Mouse (Mus musculus) cerebellum, adult 9-11 months (tissue): ENCODE results near the gene Trpc7.

ENCODE experiments used
- DNase-seq: peaks from one replicate; pipeline ENCODE4 v3.0.0; 2022

Trpc7 gene

DNA sequence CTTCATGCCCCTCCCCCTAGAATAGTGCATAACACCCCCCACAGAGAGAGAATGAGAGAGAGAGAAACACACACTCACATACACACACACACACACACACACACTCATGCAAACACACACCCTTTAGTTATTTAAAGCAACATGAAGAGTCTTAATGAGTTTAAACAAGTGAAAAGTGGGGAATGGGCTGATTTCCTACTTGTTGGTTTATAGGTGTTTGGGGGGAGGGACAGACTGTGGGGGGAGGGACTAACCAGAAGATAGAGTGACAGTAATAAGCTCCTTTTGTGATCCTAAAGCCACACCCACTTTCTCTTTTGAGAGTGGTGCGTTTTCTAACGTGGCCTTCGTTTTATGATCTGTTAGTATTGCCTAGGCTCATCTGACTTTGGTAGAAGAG is at the start of gene Trpc7:
Gene Trpc7 (minus strand): TSS at position 101 of the 400 bp plus-strand sequence.
- no peak for DNase-seq

DNA sequence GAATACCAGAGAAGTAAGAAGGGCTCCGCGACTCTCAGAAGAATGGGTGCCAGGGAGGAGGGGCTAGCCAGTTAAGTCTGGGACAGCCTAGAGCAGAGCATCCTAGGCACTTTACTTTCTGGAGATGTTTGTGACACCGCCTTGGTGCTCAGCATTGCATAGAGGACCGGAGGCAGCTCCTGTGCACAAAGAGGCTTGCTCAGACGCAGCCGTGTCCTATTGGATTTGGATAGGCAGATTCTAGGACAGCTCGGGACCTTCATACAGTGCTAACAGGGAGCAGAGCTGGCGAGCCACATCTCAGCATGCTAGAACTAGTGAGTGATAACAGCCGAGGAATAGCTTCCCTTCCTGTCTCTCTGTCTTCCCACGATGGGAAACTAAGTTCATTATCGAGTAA is 43.5 kb upstream of the Trpc7 start:
- no peak for DNase-seq

DNA sequence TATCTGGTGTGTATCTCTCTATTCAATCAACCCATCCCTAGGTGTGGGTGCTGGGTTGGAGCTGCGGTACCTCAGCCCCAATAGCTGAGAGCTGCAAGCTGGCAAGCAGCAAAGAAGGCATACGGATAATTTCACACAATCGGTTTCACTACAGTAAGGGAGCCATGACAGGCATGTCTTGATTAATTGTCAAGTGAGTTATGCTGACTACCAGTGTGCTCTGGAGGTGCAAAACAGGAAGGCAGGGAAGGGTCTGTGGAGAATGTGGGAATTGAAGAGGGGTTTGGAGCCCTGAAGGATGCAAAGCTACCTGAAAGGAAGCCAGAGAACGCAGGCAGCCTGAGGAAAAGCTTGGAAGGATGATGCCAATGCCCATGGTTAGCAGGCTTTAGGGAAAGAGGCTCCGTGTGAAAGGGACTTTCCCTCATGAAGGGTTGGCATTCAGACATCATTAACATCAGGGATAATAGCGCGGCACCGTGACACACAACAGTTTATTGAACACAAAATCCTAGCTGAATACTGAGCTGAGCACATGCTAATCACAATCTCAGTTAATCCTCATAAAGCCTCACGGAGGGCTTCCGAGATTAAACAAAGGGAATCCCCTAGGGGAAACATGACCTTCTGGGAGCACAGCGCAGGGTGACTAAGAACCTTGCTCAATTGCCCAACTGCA is 38.2 kb upstream of the Trpc7 start:
- no peak for DNase-seq

DNA sequence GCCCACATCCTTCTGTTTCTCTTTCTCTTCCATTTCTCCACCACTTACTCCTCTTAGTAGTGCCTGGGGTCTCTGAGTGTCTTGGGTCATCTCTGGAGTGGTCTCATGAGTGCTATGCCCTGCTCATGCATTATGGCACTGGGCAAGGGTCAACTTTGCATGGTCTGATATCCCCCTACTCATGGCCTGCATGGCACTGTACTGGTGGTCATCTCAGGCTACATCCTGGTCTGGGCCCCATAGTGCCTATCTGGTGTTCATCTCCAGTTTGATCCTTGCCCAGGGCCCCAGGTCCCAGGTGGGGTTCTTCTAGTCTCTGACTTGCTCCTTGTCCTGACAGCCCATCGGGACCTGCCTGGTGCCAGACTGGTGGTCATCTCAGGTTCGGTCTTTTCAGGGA is 34.6 kb upstream of the Trpc7 start:
- DNase-seq, result no peak

DNA sequence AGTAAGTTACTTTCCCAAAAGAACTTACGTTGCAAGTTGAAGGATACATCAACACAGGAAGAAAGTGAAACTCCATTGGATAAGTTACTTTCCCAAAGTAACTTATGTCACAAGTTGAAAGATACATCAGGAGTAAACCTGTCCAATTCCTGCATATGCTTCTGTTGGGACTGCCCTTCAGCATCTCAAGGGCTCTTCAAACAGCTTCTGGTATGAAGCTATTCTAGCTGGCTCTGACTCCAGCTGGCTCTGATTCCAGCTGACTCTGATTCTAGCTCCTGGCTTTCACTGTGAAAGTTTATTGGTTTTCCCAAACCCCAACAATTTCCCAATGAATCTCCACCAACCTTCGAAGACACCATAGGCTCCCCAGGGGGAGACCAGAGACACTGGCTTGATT is 27.2 kb upstream of the Trpc7 start:
- DNase-seq, result no peak

DNA sequence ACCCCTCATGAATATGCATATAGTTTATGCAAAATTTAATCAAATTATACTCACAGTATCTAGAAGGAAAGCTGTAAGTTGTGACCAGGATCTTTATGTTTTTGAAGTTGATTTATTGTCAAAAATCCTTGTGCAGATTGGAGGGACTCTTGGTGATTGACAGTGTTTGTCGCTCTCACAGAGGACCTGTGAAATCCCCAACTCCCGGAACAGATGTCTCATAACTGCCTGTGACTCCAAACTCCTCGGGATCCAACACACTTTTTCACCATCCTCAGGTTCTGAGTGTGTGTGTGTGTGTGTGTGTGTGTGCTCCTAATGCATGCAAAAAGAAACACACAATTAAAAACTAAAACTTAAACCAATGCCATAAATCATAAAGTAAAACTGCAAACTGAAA is 25.5 kb upstream of the Trpc7 start:
- no peak for DNase-seq

DNA sequence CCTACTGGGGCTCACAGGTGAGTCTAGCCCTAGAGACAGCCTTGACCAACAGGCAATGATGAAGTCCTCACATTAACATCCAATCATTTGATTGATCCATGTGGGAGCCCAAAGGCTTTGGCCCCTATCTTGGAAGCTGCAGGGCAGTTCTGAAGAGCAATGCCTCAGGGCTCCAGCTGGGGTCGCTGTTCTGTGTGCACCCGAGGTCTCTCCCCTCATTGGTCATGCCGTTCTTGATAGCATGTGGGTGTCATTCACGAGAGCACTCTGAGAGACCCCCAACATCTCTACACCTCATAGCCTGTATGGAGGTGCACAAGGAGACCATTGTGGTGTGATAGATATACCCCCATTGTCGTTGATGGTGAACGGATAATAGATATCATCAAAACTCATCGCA is 18.9 kb upstream of the Trpc7 start:
- no peak for DNase-seq

DNA sequence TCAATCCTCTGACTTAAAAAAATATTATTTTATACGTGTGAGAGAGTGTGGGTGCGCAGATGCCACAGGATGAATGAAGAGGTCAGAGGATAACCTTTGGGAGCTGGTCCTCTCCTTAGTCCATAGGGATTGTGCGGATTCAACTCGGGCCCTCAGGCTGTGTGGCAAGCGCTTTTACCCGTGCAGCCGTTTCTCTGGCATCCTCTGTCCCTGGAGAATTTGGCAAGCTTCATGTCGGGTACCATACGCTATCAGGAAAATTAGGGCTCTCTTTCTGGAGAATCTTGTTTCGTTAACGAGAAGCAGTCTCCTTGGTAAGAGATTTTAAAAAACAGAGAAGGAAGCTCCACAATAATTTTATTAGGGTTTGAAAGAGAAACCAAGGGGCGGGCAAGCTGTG is 15.3 kb upstream of the Trpc7 start:
- DNase-seq, result no peak

DNA sequence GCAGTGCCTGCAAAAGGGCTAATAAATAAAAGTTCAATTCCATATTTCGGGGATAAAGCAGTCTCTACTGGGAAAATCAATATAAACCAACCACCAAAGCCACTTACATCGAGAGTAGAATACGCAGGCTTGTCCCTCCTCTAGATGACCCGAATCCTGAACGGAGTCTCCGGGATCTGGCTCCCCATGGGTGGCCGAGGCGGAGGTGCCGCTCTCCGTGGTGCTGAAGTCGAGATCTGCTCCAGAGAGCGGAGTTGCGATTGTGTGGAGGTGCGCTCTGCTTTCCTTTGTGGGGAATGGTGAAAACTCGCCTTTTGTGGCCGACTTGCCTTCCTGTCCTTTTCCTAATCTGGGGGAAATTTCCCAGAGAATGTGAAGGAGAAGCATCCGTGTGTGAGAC is 407 bp downstream of the Trpc7 start:
- no peak for DNase-seq

DNA sequence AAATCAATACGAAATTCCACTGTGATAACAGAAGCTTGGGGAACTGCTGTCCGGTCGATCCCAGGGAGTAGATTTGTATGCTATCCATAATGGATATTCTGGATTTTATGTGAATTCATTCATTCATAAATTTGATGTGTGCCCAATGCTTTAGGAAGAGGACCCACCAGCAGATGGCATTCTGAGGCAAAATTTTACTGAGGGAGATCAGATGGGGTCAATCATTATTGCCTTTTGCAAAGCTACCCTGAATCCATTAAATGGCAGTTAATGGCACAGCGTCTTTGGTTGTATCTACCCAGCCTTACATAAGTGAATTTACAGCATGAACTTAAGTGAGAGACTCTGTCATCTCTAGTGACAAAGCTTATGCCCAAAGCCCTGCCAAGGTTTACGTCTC is 1.2 kb downstream of the Trpc7 start:
- DNase-seq, result no peak

DNA sequence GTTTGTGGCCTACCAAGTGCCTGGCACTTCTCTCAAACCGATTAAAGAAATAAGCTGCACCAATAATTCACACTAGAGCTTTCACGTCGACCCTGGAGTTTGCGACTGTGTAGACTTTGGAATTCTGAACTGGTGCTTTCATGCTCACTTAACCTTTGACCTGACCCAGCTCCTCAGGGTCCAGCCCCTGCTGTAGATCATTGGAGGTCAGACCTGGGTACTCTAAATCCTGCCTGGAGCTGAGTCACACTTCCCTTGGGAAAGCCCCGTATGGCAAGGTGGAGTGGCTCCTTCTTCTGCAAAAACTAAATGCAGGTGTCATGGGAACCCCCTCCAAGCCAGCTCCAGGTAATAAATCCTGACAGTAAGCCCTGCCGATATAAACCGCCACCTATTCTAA is 5.9 kb downstream of the Trpc7 start:
- no peak for DNase-seq

DNA sequence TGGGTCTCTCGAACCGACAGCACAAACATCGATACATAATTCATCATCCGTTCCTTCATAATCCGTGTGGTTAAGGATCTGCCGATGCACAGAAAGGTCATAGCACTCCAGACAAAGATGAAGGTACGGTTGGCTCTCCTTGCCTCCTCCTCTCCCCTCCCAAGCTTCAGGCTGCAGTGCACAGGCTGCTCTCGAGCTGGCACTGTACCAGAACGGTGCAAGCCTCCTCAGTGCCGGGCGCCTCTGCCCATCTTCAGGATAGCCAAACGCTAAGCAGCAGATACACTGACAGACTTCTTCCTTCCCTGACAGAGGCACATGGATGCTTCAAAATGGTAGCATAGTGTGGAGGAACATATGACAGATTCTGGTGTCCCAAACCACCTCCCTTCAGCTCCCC is 12.9 kb downstream of the Trpc7 start:
- DNase-seq, result no peak

DNA sequence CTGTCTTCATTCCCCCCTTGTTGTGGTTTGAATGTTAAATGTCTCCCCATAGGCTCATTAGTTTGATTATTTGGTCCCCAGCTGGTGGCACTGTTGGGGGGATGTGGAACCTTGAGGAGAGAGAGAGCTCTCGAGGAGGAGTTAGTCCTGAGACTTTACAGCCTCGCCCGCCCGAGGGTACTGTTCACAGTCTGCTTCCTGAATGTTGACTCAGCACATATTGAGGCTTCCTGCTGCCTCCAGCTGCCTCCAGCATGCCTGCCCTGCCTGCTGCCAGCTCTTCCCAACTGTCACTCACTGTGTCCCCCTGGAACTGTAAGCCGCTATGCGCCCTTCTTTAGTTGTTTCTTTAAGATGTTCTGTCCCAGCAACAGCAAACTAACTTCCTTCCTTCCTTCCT is 31.2 kb downstream of the Trpc7 start:
- DNase-seq, result no peak

DNA sequence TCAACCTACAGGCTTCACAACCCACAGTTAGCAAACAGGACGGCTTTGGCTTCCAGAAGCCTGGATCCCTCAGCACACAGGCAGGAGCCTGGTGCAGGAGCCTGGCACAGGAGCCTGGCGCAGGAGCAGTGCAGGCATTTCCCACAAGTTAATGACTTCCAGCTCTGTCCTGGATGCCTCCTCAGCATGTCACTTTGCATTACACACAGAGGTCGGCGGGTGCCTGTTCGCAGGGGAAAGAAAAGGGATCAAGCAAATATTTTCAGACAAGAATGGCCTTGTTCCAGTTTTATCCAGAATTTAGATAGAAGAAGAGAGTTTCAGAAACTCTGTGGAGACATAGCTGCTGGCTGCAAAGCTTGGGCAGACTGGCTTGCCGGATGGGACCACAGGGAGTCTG is 33.8 kb downstream of the Trpc7 start:
- no peak for DNase-seq

DNA sequence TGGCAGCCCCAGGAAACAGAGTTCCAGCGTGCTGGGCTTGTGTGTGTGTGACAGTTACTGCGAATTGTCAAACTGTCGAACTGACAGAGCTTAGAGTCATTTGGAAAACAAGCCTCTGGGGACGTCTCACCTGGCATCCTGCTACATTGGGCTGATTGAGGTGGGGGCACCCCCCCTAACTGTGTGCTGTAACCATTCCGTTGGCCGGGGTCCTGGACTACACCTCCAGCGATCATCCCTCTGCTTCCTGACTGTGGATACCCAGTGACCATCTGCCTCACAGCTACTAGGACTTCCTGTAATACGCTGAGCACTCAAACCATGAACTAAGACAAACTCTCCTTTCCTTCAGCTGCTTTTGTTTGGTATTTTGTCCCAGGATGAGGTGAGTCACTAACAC is 41.3 kb downstream of the Trpc7 start:
- DNase-seq, result no peak

DNA sequence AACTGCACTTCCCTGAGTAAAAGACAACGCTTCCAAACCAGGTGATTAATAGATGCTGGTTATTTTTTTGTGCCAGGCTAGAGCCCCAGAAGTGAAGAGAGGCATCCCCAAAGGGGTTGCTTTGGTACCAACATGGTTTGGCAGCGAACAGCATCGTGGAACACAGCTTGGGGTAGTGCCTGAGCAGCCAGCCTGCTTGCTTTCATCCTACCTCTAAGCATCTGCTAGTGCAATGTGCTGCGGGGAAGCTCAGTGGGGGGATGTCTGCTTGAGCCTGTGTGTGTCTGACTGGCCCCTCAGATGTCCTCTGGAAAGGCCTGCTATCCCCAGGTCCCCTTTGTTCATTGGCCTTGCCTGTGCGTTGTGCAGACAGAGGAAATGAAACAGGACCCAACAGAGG is 42.4 kb downstream of the Trpc7 start:
- no peak for DNase-seq

DNA sequence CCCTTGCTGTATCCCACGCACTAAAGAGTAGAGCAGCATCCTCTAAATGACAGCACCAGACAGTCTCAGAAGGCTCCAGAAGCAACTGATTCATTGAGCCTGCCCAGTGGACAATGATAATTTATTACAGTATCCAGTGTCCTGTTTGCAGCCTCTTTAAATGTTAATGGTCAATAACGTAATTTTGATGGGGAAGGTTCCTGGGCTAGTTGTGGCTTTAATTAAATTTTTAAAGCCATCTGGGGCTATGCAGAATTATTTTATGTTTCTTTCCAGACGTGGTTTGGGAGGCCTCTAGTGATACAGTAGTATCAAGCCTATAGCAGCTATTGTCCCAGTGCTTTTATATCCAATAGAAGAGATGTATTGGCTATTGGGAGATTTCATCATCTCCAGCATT is 49.9 kb downstream of the Trpc7 start:
- no peak for DNase-seq

DNA sequence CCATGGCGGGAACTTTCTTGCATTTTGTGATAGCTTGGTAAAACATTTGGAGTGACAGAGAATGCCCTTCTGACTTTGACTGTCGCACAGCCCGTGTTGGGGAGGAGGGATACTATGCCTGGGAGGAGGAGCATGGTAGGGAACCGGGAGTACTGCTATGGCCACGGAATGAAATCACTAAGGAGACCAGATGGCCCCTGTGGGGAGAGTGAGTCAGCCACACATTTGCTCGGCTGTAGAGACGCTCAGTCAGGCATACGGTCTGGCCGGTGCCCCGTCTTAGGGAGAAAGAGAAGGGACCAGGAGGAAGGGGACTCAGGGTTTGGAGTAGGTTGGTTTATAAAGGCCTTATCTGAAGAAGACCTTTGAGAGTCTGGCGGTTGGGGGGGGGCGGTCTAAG is 80.3 kb downstream of the Trpc7 start:
- peak; percentile 13 for DNase-seq

DNA sequence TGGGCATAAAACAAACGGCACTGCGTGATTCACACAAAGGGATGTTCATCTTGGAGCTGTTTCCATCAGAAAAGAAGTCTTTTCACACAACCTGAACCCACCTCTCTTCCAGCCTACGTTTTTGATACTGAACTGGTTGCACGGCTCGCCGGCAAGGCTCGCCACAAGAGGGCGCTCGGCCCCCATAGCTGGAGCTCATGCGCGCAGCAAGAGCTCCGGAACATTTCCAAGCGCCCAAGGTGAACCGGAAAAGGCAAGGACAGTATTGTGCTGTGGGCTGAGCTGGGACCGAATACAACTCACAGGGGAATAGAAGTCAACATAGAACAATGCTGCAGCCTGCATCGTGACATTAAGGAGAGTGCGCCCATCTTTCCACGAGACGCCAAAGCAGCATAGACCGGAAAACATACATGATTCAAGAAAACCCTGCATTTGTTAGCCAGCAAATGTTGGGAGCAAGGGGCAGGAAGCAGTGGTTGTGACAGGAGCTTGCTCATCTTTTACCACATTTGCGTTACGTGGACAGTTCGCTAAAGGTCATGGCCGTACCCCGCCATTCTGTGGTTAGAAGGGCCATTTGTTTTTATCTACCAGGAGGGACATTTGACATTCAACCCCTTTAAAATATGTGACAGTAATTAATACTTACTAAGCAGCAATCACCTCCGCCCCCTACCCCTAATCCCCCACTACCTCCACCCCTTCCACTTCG is 88.9 kb downstream of the Trpc7 start:
- DNase-seq, result peak; percentile 78

DNA sequence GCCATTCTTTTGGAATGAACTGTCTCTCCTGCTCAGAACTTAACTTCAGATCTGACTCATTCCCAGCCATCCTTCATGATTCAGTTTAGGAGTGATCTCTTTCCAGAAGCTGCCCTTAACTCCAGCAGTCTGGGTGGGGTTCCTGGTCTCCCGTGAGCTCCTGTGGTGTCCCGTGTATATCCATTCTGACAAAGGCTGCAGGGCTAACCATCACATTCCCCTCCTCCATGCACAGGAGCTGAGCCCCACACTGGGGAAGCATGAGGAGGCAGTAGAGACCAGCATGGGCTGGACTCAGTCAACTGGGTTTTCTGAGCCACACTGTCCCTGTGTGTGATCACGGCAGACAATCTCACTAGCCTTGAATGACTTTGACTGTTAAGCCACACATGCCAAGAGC is 90.7 kb downstream of the Trpc7 start:
- DNase-seq, result no peak

DNA sequence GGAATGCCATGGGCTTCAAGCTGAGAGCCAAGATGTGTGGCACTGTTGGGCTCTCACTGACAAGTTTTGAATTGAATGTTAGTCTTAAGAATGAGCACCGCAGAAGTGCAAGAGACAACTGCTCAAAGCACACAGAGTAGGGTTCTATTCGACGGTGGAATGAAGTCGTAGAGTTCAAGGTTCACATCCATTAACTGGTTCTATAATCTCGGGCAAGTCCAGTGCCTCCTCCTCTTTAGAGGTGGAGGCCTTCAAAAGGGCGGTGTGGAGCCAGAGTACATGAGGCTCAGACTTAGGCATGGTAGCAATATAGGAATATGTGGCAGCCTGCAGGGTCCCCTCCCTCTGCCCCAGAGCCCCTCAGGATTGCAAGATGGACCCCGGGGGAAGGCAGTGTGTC is 98.3 kb downstream of the Trpc7 start:
- DNase-seq, result no peak

DNA sequence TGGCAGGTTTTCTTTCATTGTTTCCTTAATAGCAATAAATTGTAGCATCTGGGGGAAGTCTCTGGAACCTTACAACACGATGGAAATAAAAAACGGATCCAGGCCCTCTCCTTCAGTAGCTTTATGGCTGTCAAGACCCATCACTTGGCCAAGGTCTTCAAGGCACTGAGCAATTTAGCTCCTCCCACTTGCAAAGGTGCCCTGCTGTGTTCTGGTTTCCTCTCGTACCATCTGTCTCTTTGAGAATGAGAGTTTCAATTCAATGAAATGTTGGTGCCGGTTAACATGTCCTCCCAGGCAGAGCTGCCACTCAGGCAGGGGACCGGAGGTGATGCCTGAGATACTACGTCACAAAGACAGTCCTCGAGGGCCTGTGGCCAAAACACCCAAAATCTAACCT is 100.3 kb downstream of the Trpc7 start:
- no peak for DNase-seq

DNA sequence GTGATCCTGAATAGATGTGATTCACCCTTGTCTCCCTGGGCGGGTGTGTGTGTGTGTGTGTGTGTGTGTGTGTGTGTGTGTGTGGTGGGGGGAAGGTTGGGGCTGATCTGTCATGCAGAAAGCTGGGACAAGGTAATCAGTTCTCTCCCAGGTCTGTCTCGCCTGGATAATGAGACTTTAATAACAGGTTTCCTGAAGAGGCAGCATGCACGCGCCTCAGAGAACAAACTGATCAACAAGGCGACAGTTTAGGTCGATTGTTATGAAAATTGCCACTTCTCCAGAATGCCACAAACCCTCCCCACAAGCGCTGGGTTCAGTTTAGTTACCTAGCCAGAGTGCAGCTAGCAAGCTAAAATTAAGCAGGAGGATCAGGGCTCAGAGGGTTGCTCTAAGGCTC is 101.4 kb downstream of the Trpc7 start:
- DNase-seq, result no peak

DNA sequence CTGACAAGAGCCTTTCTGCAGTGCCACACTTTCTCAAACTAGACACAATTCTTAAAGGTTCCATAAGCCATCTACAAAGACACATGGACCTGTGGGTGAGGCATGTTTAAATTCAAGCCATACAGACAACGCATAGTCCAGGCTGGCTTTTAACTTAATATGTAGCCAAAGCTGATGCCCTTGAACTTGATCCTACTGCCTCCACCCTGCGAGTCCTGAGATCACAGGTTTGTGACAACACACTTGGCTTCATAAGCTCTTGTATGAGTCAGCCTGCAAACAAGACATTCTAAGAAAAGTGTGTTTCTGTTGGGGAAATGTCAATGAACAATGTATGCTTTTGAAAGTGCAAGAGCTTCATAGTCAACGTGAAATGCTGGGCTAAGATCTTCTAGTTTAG is 102.9 kb downstream of the Trpc7 start:
- no peak for DNase-seq

DNA sequence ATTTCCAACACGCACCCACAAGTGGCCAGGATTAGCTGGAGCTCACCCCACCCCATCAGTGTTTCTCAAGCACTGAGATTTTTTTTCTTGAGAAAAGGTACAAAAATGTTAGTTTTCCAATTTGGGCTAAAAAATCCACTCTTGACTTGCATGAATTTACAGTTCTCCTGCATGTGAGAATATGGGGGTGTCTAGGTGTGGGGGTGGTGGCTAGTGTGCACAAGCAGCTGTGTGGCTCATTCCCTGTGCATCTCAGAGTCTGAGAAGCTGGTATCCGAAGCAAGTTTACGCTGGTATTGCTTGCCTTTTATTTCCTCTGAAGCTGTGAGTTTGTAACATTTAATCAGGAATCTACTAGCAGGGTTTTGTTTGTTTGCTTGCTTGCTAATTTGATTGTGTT is 105.1 kb downstream of the Trpc7 start:
- DNase-seq, result no peak
